Mouse (Mus musculus) brown adipose tissue, adult 24 weeks (tissue): Measurements from ENCODE around the gene Dph1. TPM values are rescaled to one million over a fixed set of nuclear protein-coding genes. Genes with fewer than 3 reads are reported as not detected.
A peak's percentile ranks its signal among the peaks of the same experiment; 100 is the strongest.
"Not testable (repeated sequence)": the region's sequence is repeated elsewhere in the genome, so short reads cannot be mapped to it uniquely, and the experiment has no call there.

ENCODE experiments used
- H3K27ac ChIP-seq: fragments of 200-500 bp; replicated peaks from 2 replicates; pipeline ENCODE4 v1.5.1; 2012; ENCODE audit warnings: low read depth, mild to moderate bottlenecking, low read length
- H3K4me1 ChIP-seq: fragments of 200-500 bp; 2 replicates; pipeline ENCODE4 v1.6.1; 2012; ENCODE audit warnings: low read length, mixed read lengths; ENCODE audit not compliant: control insufficient read depth, insufficient read depth, insufficient read length
- H3K4me3 ChIP-seq: fragments of 200-500 bp; 2 replicates; pipeline ENCODE4 v1.5.1; 2012; ENCODE audit warnings: low read depth, mild to moderate bottlenecking, low read length, moderate library complexity; ENCODE audit not compliant: insufficient read depth
- polyA plus RNA-seq: library from polyadenylated mRNA; stranded (reverse); fragments of >200 nt; gene quantifications from 2 replicates; pipeline ENCODE4 v1.2.4, GENCODE M21; 2012; ENCODE audit not compliant: missing spikeins, insufficient read depth, insufficient read length

Dph1 gene
- polyA plus RNA-seq, 1 experiment = 9.4 TPM

- Histone ChIP-seq H3K27ac (no peak overlapping the region), H3K4me3 (peak overlapping the region; percentile 82), H3K4me1 (peaks cover 2% of the 10 kb centered on the region; the same call in 1 of the 2 replicates)
Measured at GRCm38 (mm10) chr11:75194121-75194849, 3.2 kb upstream of the Dph1 start.

- H3K4me3 ChIP-seq = peak within 1 kb of the TSS; percentile 82
- peak within 1 kb of the TSS; percentile 71 for H3K27ac ChIP-seq
- peaks cover 2% of the 10 kb centered on the region; the same call in 1 of the 2 replicates for H3K4me1 ChIP-seq
Measured at GRCm38 (mm10) chr11:75193256-75194071, 2.4 kb upstream of the Dph1 start, which contains the start of gene Rtn4rl1. Rtn4rl1 (plus strand) TSS chr11:75193783.

- peak overlapping the region; percentile 71 for H3K27ac ChIP-seq
- H3K4me1 ChIP-seq = peaks cover 2% of the 10 kb centered on the region; the same call in 1 of the 2 replicates
Measured at GRCm38 (mm10) chr11:75192336-75193214, 1.5 kb upstream of the Dph1 start.

GRCm38 (mm10) chr11:75191841-75192240 lies 800 bp upstream of the Dph1 start:
- Histone ChIP-seq H3K27ac (no peak overlapping the region), H3K4me1 (peaks cover 2% of the 10 kb centered on the region; the same call in 1 of the 2 replicates)

More at GRCm38 (mm10) chr11:75192336-75193214, 1.5 kb upstream of the Dph1 start:
- peak overlapping the region; percentile 82 for H3K4me3 ChIP-seq

GRCm38 (mm10) chr11:75190371-75190724 lies 693 bp downstream of the Dph1 start:
- peak overlapping the region; percentile 79 for H3K4me3 ChIP-seq
- H3K27ac ChIP-seq = peak overlapping the region; percentile 24; the same call in 1 of the 2 replicates
- peaks cover 2% of the 10 kb centered on the region; the same call in 1 of the 2 replicates for H3K4me1 ChIP-seq

More at GRCm38 (mm10) chr11:75191841-75192240, 800 bp upstream of the Dph1 start:
- no peak overlapping the region for H3K4me3 ChIP-seq

GRCm38 (mm10) chr11:75189713-75190370 lies 1.2 kb downstream of the Dph1 start:
- peak overlapping the region; percentile 24; the same call in 1 of the 2 replicates for H3K27ac ChIP-seq

GRCm38 (mm10) chr11:75184986-75185385 lies 6.1 kb downstream of the Dph1 start:
- H3K4me1 ChIP-seq = peaks cover 2% of the 10 kb centered on the region; the same call in 1 of the 2 replicates
- H3K4me3 ChIP-seq = no peak overlapping the region
- no peak overlapping the region for H3K27ac ChIP-seq

More at GRCm38 (mm10) chr11:75189713-75190370, 1.2 kb downstream of the Dph1 start:
- Histone ChIP-seq H3K4me3 (peak overlapping the region; percentile 79), H3K4me1 (peaks cover 2% of the 10 kb centered on the region; the same call in 1 of the 2 replicates)

- no peak overlapping the region for H3K27ac ChIP-seq
- peaks cover 2% of the 10 kb centered on the region; the same call in 1 of the 2 replicates for H3K4me1 ChIP-seq
Measured at GRCm38 (mm10) chr11:75184573-75184972, 6.5 kb downstream of the Dph1 start.

GRCm38 (mm10) chr11:75183917-75184570 lies 7.0 kb downstream of the Dph1 start:
- no peak overlapping the region for H3K4me3 ChIP-seq
- no peaks in the 10 kb centered on the region for H3K4me1 ChIP-seq
- H3K27ac ChIP-seq = no peak overlapping the region

More at GRCm38 (mm10) chr11:75184573-75184972, 6.5 kb downstream of the Dph1 start:
- H3K4me3 ChIP-seq = no peak overlapping the region

- H3K4me1 ChIP-seq = no peaks in the 10 kb centered on the region
- peak within 1 kb of the TSS; percentile 87 for H3K4me3 ChIP-seq
- peak within 1 kb of the TSS; percentile 70 for H3K27ac ChIP-seq
Measured at GRCm38 (mm10) chr11:75178672-75179208, 12.3 kb downstream of the Dph1 start, which contains the start of gene Ovca2. Ovca2 (minus strand) TSS chr11:75178835.

GRCm38 (mm10) chr11:75178011-75178410 lies 13.0 kb downstream of the Dph1 start:
- no peak overlapping the region for H3K27ac ChIP-seq
- peak overlapping the region; percentile 87 for H3K4me3 ChIP-seq
- no peaks in the 10 kb centered on the region for H3K4me1 ChIP-seq

GRCm38 (mm10) chr11:75174574-75174973 lies 16.5 kb downstream of the Dph1 start:
- not testable (repeated sequence) for H3K4me1 ChIP-seq, H3K4me3 ChIP-seq, H3K27ac ChIP-seq

- peak overlapping the region; percentile 72 for H3K4me3 ChIP-seq
- H3K4me1 ChIP-seq = no peaks in the 10 kb centered on the region; the same call in 1 of the 2 replicates
- no peak overlapping the region for H3K27ac ChIP-seq
Measured at GRCm38 (mm10) chr11:75173799-75174165, 17.3 kb downstream of the Dph1 start.
